Mouse (Mus musculus) CD8-positive naive resting alpha-beta T cell, adult 2 months (primary cell): ENCODE data around the gene Hpse2.
"Not testable (repeated sequence)": the region's sequence is repeated elsewhere in the genome, so short reads cannot be mapped to it uniquely, and the experiment has no call there.

Experiments
- DNase-seq, 2 experiments: peaks; one replicate each; pipeline ENCODE4 v3.0.0; 2022; ENCODE audit warnings: low read depth in 2 of 2, low spot score in 2 of 2

The Hpse2 gene

GRCm38 (mm10) chr19:42785562-42786220 lies 602.5 kb downstream of the Hpse2 start:
- DNase-seq: no peak

GRCm38 (mm10) chr19:42785129-42785528 lies 603.0 kb downstream of the Hpse2 start:
- DNase-seq: no peak

- not testable (repeated sequence) for DNase-seq
These were observed 608.0 kb downstream of the Hpse2 start for GRCm38 (mm10) chr19:42780156-42780538.

- peak; percentile 73 to 86 for DNase-seq
These were observed 608.5 kb downstream of the Hpse2 start, which contains the start of gene Hps1 for GRCm38 (mm10) chr19:42779531-42780155. Hps1 (minus strand) TSS chr19:42779978.

- peak; percentile 47 to 55 for DNase-seq
These were observed 610.4 kb downstream of the Hpse2 start for GRCm38 (mm10) chr19:42777801-42778200.

GRCm38 (mm10) chr19:42776813-42777212 lies 611.3 kb downstream of the Hpse2 start:
- peak in 1 of 2 experiments; percentile 30 for DNase-seq

GRCm38 (mm10) chr19:42770141-42770872 lies 617.8 kb downstream of the Hpse2 start:
- no peak for DNase-seq

GRCm38 (mm10) chr19:42769648-42770047 lies 618.5 kb downstream of the Hpse2 start:
- no peak for DNase-seq

- DNase-seq: no peak
These were observed 620.8 kb downstream of the Hpse2 start for GRCm38 (mm10) chr19:42767361-42767760.

GRCm38 (mm10) chr19:42764398-42764797 lies 623.8 kb downstream of the Hpse2 start:
- no peak for DNase-seq

GRCm38 (mm10) chr19:42756671-42757070 lies 631.5 kb downstream of the Hpse2 start:
- DNase-seq: no peak

GRCm38 (mm10) chr19:42755148-42755870 lies 632.8 kb downstream of the Hpse2 start:
- no peak for DNase-seq

GRCm38 (mm10) chr19:42753141-42753917 lies 634.8 kb downstream of the Hpse2 start:
- DNase-seq: no peak

- no peak for DNase-seq
These were observed 635.7 kb downstream of the Hpse2 start, which contains the start of gene Pyroxd2 for GRCm38 (mm10) chr19:42752363-42752931. Pyroxd2 (minus strand) TSS chr19:42752775.

GRCm38 (mm10) chr19:42750196-42750595 lies 638.0 kb downstream of the Hpse2 start:
- DNase-seq: no peak

GRCm38 (mm10) chr19:42746702-42747101 lies 641.5 kb downstream of the Hpse2 start:
- no peak for DNase-seq

- no peak for DNase-seq
These were observed 642.3 kb downstream of the Hpse2 start for GRCm38 (mm10) chr19:42745869-42746224.

- DNase-seq: no peak
These were observed 642.9 kb downstream of the Hpse2 start for GRCm38 (mm10) chr19:42745084-42745868.

GRCm38 (mm10) chr19:42744162-42744586 lies 644.0 kb downstream of the Hpse2 start:
- no peak for DNase-seq
